11 mouse cellular contexts compared by ENCODE assay signal in the genomic region with DNA sequence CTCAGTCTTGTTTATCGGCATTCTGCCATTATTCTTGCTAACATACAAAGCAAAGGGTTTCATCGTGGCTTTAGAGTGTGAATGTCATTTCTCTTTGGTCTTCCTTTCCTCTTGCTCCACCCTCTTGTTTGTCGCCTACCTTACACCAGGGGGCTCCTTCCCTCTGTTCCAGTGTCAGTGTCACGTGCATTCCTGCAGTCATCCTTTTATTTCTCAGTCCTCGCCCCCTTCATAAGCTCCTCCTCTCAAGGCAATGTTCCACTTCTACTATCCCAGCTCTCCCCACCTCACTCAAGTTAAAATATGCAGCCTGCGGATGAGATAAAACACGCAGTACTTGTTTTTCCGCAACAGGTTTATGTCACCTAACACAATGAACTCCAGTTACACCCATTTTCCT.
DNase-seq lines count a peak whose midpoint lies in the region; ATAC-seq and TF ChIP-seq lines count a peak whose summit lies in the region.
"Had no signal": no experiment of that assay in that cellular context is flagged by ENCODE, and none has a peak within 500 bp of the region (broad histone marks: within the 10 kb centered on the region; RNA-seq: fewer than 3 reads in every experiment).

No protein-coding gene starts in this region.

- ATAC-seq in kidney, postnatal 0 days (replicated peaks; ENCODE audit: low FRiP score, low read depth), result no peak
- no peak for ATAC-seq in Patski
- ATAC-seq in forebrain, embryonic 16.5 days, result peak; percentile 52
- no peak for ATAC-seq in inflammation-experienced regulatory T-cells, adult 6 months

- TF ChIP-seq CTCF in kidney, postnatal 0 days (IDR thresholded peaks at IDR 0.05; ENCODE audit: low read depth), result peak; percentile 60
- TF ChIP-seq CTCF in Patski (IDR thresholded peaks at IDR 0.05), result peak; percentile 14

- 41% methylated on average over 8 of the region's 8 CpGs for WGBS in kidney, postnatal 0 days
- WGBS in forebrain, embryonic 16.5 days, result 16% methylated on average over 8 of the region's 8 CpGs

- H3K4me3 ChIP-seq in kidney, postnatal 0 days (replicated peaks; ENCODE audit: low read depth, low read length), result no peak overlapping the region
- H3K4me3 ChIP-seq in forebrain, embryonic 16.5 days (replicated peaks; ENCODE audit: low read length), result no peak overlapping the region
- H3K4me3 ChIP-seq: embryonic facial prominence, embryonic 12.5 days; limb, embryonic 13.5 days had no signal

- H3K9ac ChIP-seq in kidney, postnatal 0 days (ENCODE audit: low read depth, low read length), result no peak overlapping the region
- H3K9ac ChIP-seq in forebrain, embryonic 16.5 days (replicated peaks; ENCODE audit: low read depth, low read length), result no peak overlapping the region
- H3K9ac ChIP-seq: embryonic facial prominence, embryonic 12.5 days; limb, embryonic 13.5 days had no signal

- POLR2A ChIA-PET in Patski (lab: Charles Lee), result no interaction called here

- no peaks in the 10 kb centered on the region for H3K36me3 ChIP-seq in kidney, postnatal 0 days (ENCODE audit: insufficient read depth, low read length)
- no peaks in the 10 kb centered on the region for H3K36me3 ChIP-seq in forebrain, embryonic 16.5 days (ENCODE audit: control insufficient read depth, insufficient read depth)
- H3K36me3 ChIP-seq: embryonic facial prominence, embryonic 12.5 days; limb, embryonic 13.5 days had no signal

- H3K27ac ChIP-seq in kidney, postnatal 0 days, result no peak overlapping the region
- no peak overlapping the region for H3K27ac ChIP-seq in forebrain, embryonic 16.5 days (ENCODE audit: low read length)
- H3K27ac ChIP-seq: embryonic facial prominence, embryonic 12.5 days; limb, embryonic 13.5 days had no signal

- H3K27me3 ChIP-seq in kidney, postnatal 0 days (ENCODE audit: insufficient read depth, low read length), result no peaks in the 10 kb centered on the region
- H3K27me3 ChIP-seq in Patski, result no peaks in the 10 kb centered on the region
- no peaks in the 10 kb centered on the region for H3K27me3 ChIP-seq in forebrain, embryonic 16.5 days (replicated peaks; ENCODE audit: control insufficient read depth, insufficient read depth, low read length)
- H3K27me3 ChIP-seq: embryonic facial prominence, embryonic 12.5 days; limb, embryonic 13.5 days had no signal

- H3K4me1 ChIP-seq in kidney, postnatal 0 days (replicated peaks; ENCODE audit: insufficient read depth, low read length), result no peaks in the 10 kb centered on the region
- H3K4me1 ChIP-seq in forebrain, embryonic 16.5 days (replicated peaks; ENCODE audit: control insufficient read depth, insufficient read depth, low read length), result peaks cover 11% of the 10 kb centered on the region
- H3K4me1 ChIP-seq: embryonic facial prominence, embryonic 12.5 days; limb, embryonic 13.5 days had no signal

- in situ Hi-C loops in Patski (cut with MboI; ENCODE audit: low pct_unique_long_range_greater_than_20kb), result no loop called here

- H3K4me2 ChIP-seq in kidney, postnatal 0 days (ENCODE audit: low read length), result no peak overlapping the region
- H3K4me2 ChIP-seq in forebrain, embryonic 16.5 days (ENCODE audit: low read length), result 0 out of 2 replicates have a peak overlapping the region, but pooled peaks have one; percentile 7
- H3K4me2 ChIP-seq: embryonic facial prominence, embryonic 12.5 days; heart, embryonic 11.5 days; limb, embryonic 13.5 days had no signal

- peak; percentile 66 for DNase-seq in cerebellum, postnatal 10 days
- no peak for DNase-seq in cerebellum, adult 9-11 months
- DNase-seq in kidney, postnatal 0 days (ENCODE audit: low spot score), result peak; percentile 29
- no peak for DNase-seq in kidney, adult 11 months
- no peak for DNase-seq in Patski (ENCODE audit: low read depth, low spot score)
- DNase-seq in urinary bladder, postnatal 36 days (ENCODE audit: low spot score in 2 of 2), result no peak

- no peaks in the 10 kb centered on the region for H3K9me3 ChIP-seq in kidney, postnatal 0 days (replicated peaks; ENCODE audit: low read length)
- H3K9me3 ChIP-seq in forebrain, embryonic 16.5 days (ENCODE audit: control insufficient read depth, low read length), result no peaks in the 10 kb centered on the region
- H3K9me3 ChIP-seq: embryonic facial prominence, embryonic 12.5 days; limb, embryonic 13.5 days had no signal

- CTCF ChIA-PET in Patski (lab: Charles Lee), result no interaction called here

Comparison
In these comparisons a context has a peak if more than half of its experiments do, and no peak if none do; other contexts are left out.
1. DNase-seq: peak in cerebellum, postnatal 10 days (2 of 2) and kidney, postnatal 0 days (single experiment); none in cerebellum, adult 9-11 months (single experiment), kidney, adult 11 months (single experiment), Patski (single experiment) and urinary bladder, postnatal 36 days (0 of 2).